Mouse (Mus musculus): ENCODE data around the gene Csad. TPM values are rescaled to one million over a fixed set of nuclear protein-coding genes. Genes with fewer than 3 reads are reported as not detected.

The Csad gene
- polyA plus RNA-seq (2015; fragmentation: Nextera tagmentation; extraction: Ambion mirVana), result 74.1 and 78.1 TPM in 2 replicates

GRCm38 (mm10) chr15:102204674-102205505 is at the start of gene Csad:
TSS of gene Csad (minus strand) at chr15:102204724.
- Histone ChIP-seq H3K36me3 (peaks cover 35% of the 10 kb centered on the region), H3K27ac (peak within 1 kb of the TSS; percentile 100), H3K4me2 (peak within 1 kb of the TSS; percentile 79), H3K27me3 (no peaks in the 10 kb centered on the region), H3K4me1 (peaks cover 40% of the 10 kb centered on the region), H3K9ac (peak within 1 kb of the TSS; percentile 97), H3K9me3 (no peaks in the 10 kb centered on the region), H3K4me3 (peak within 1 kb of the TSS; percentile 91)
- 38% methylated on average over 19 of the region's 19 CpGs for WGBS
- ATAC-seq (ENCODE audit: borderline replicate concordance, extremely low read depth, low FRiP score, low TSS enrichment), result no peak

- H3K36me3 ChIP-seq, result peaks cover 19% of the 10 kb centered on the region; the same call in 1 of the 2 replicates
- peaks cover 69% of the 10 kb centered on the region for H3K4me1 ChIP-seq
- no peak for ATAC-seq (ENCODE audit: borderline replicate concordance, extremely low read depth, low FRiP score, low TSS enrichment)
- peak overlapping the region; percentile 100 for H3K27ac ChIP-seq
- no peaks in the 10 kb centered on the region for H3K9me3 ChIP-seq
- no peaks in the 10 kb centered on the region for H3K27me3 ChIP-seq
- no peak overlapping the region for H3K4me3 ChIP-seq
- peak overlapping the region; percentile 87; the same call in 1 of the 2 replicates for H3K4me2 ChIP-seq
- no peak overlapping the region for H3K9ac ChIP-seq
- WGBS, result 67% methylated on average over 5 of the region's 5 CpGs
These were observed 46.0 kb upstream of the Csad start for GRCm38 (mm10) chr15:102250521-102250920.

GRCm38 (mm10) chr15:102249967-102250366 is 45.4 kb upstream of the Csad start:
- Histone ChIP-seq H3K9me3 (no peaks in the 10 kb centered on the region), H3K36me3 (peaks cover 19% of the 10 kb centered on the region; the same call in 1 of the 2 replicates), H3K27me3 (no peaks in the 10 kb centered on the region), H3K9ac (peak overlapping the region; percentile 52), H3K4me2 (peak overlapping the region; percentile 87), H3K4me3 (peak overlapping the region; percentile 56; the same call in 1 of the 2 replicates), H3K27ac (peak overlapping the region; percentile 100), H3K4me1 (peaks cover 70% of the 10 kb centered on the region)
- no peak for ATAC-seq (ENCODE audit: borderline replicate concordance, extremely low read depth, low FRiP score, low TSS enrichment)
- 38% methylated on average over 9 of the region's 9 CpGs for WGBS

- peaks cover 19% of the 10 kb centered on the region; the same call in 1 of the 2 replicates for H3K36me3 ChIP-seq
- H3K4me3 ChIP-seq, result peak overlapping the region; percentile 56
- peak overlapping the region; percentile 52 for H3K9ac ChIP-seq
- ATAC-seq (ENCODE audit: borderline replicate concordance, extremely low read depth, low FRiP score, low TSS enrichment), result no peak
- H3K9me3 ChIP-seq, result no peaks in the 10 kb centered on the region
- peak overlapping the region; percentile 100 for H3K27ac ChIP-seq
- peak overlapping the region; percentile 87 for H3K4me2 ChIP-seq
- H3K4me1 ChIP-seq, result peaks cover 72% of the 10 kb centered on the region
- 3% methylated on average over 9 of the region's 13 CpGs for WGBS
- H3K27me3 ChIP-seq, result no peaks in the 10 kb centered on the region
These were observed 44.7 kb upstream of the Csad start for GRCm38 (mm10) chr15:102249251-102249691.

GRCm38 (mm10) chr15:102248812-102249191 is 44.3 kb upstream of the Csad start:
- no peaks in the 10 kb centered on the region for H3K27me3 ChIP-seq
- peak overlapping the region; percentile 87 for H3K4me2 ChIP-seq
- no peak for ATAC-seq (ENCODE audit: borderline replicate concordance, extremely low read depth, low FRiP score, low TSS enrichment)
- no peaks in the 10 kb centered on the region for H3K9me3 ChIP-seq
- peak overlapping the region; percentile 100 for H3K27ac ChIP-seq
- H3K4me3 ChIP-seq, result peak overlapping the region; percentile 56
- WGBS, result 0% methylated on average over 1 of the region's 3 CpGs
- peak overlapping the region; percentile 52 for H3K9ac ChIP-seq
- peaks cover 72% of the 10 kb centered on the region for H3K4me1 ChIP-seq
- peaks cover 17% of the 10 kb centered on the region; the same call in 1 of the 2 replicates for H3K36me3 ChIP-seq

- H3K9ac ChIP-seq, result peak overlapping the region; percentile 52
- peak overlapping the region; percentile 100 for H3K27ac ChIP-seq
- H3K9me3 ChIP-seq, result no peaks in the 10 kb centered on the region
- peaks cover 17% of the 10 kb centered on the region; the same call in 1 of the 2 replicates for H3K36me3 ChIP-seq
- 8% methylated on average over 8 of the region's 8 CpGs for WGBS
- ATAC-seq (ENCODE audit: borderline replicate concordance, extremely low read depth, low FRiP score, low TSS enrichment), result no peak
- H3K4me2 ChIP-seq, result peak overlapping the region; percentile 87
- H3K4me1 ChIP-seq, result peaks cover 72% of the 10 kb centered on the region
- H3K4me3 ChIP-seq, result peak overlapping the region; percentile 56
- H3K27me3 ChIP-seq, result no peaks in the 10 kb centered on the region
These were observed 43.7 kb upstream of the Csad start for GRCm38 (mm10) chr15:102248131-102248811.

- ATAC-seq (ENCODE audit: borderline replicate concordance, extremely low read depth, low FRiP score, low TSS enrichment), result peak; percentile 56
- Histone ChIP-seq H3K27ac (peak overlapping the region; percentile 100), H3K4me1 (peaks cover 76% of the 10 kb centered on the region), H3K4me2 (peak overlapping the region; percentile 87), H3K36me3 (peaks cover 17% of the 10 kb centered on the region; the same call in 1 of the 2 replicates), H3K27me3 (no peaks in the 10 kb centered on the region), H3K4me3 (peak overlapping the region; percentile 56), H3K9ac (peak overlapping the region; percentile 52), H3K9me3 (no peaks in the 10 kb centered on the region)
- WGBS, result under 1% methylated on average over 57 of the region's 65 CpGs
These were observed 43.0 kb upstream of the Csad start for GRCm38 (mm10) chr15:102247252-102248130.

GRCm38 (mm10) chr15:102246866-102247251 is 42.3 kb upstream of the Csad start:
- H3K9me3 ChIP-seq, result no peaks in the 10 kb centered on the region
- H3K4me3 ChIP-seq, result peak overlapping the region; percentile 56
- ATAC-seq (ENCODE audit: borderline replicate concordance, extremely low read depth, low FRiP score, low TSS enrichment), result peak; percentile 75
- peak overlapping the region; percentile 58 for H3K9ac ChIP-seq
- peak overlapping the region; percentile 87 for H3K4me2 ChIP-seq
- H3K27me3 ChIP-seq, result no peaks in the 10 kb centered on the region
- H3K36me3 ChIP-seq, result peaks cover 13% of the 10 kb centered on the region; the same call in 1 of the 2 replicates
- H3K27ac ChIP-seq, result peak overlapping the region; percentile 100
- peaks cover 75% of the 10 kb centered on the region for H3K4me1 ChIP-seq
- WGBS, result 0% methylated on average over 31 of the region's 35 CpGs

GRCm38 (mm10) chr15:102245891-102246741 is 41.6 kb upstream of the Csad start:
- ATAC-seq (ENCODE audit: borderline replicate concordance, extremely low read depth, low FRiP score, low TSS enrichment), result peak; percentile 69
- Histone ChIP-seq H3K9me3 (no peaks in the 10 kb centered on the region), H3K4me2 (peak overlapping the region; percentile 87), H3K36me3 (peaks cover 8% of the 10 kb centered on the region; the same call in 1 of the 2 replicates), H3K27me3 (no peaks in the 10 kb centered on the region), H3K27ac (peak overlapping the region; percentile 100), H3K9ac (peak overlapping the region; percentile 58), H3K4me3 (peak overlapping the region; percentile 56), H3K4me1 (peaks cover 67% of the 10 kb centered on the region)
- WGBS, result 1% methylated on average over 36 of the region's 44 CpGs

GRCm38 (mm10) chr15:102245461-102245881 is 40.9 kb upstream of the Csad start:
- Histone ChIP-seq H3K4me1 (peaks cover 61% of the 10 kb centered on the region), H3K9ac (peak overlapping the region; percentile 58), H3K27ac (peak overlapping the region; percentile 100), H3K4me2 (peak overlapping the region; percentile 87), H3K27me3 (no peaks in the 10 kb centered on the region), H3K4me3 (peak overlapping the region; percentile 56), H3K9me3 (no peaks in the 10 kb centered on the region), H3K36me3 (peaks cover 4% of the 10 kb centered on the region; the same call in 1 of the 2 replicates)
- 5% methylated on average over 14 of the region's 14 CpGs for WGBS
- ATAC-seq (ENCODE audit: borderline replicate concordance, extremely low read depth, low FRiP score, low TSS enrichment), result no peak

Data from lung, embryonic 15.5 days (tissue).